Mouse (Mus musculus) urinary bladder, adult 18-20 months (tissue): ENCODE results near the gene Aldh4a1.

ENCODE experiments used
- DNase-seq, 2 experiments: peaks; one replicate each; pipeline ENCODE4 v3.0.0; 2022; ENCODE audit warnings: low spot score in 2 of 2, mixed read lengths in 2 of 2

Aldh4a1 gene

DNA sequence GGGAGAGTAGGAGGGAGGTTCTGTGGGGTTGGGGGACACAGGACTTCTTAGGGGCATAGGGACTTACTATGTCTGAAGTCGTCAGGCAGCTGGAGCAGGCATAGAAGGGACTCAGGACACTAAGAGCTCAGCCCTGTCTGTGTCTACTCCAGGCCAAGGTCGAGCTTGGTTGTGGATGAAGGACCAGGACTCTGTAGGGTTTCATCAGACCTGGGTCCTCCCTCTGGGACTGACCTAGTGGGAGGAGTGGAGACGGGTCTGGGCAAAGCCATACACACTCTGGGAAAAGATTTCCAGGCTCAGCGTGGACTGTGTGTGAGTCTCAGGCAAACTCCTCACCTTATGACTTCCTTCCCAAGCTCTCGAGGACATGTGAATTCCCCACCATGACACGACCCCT is 2.9 kb upstream of the Aldh4a1 start:
- no peak for DNase-seq

DNA sequence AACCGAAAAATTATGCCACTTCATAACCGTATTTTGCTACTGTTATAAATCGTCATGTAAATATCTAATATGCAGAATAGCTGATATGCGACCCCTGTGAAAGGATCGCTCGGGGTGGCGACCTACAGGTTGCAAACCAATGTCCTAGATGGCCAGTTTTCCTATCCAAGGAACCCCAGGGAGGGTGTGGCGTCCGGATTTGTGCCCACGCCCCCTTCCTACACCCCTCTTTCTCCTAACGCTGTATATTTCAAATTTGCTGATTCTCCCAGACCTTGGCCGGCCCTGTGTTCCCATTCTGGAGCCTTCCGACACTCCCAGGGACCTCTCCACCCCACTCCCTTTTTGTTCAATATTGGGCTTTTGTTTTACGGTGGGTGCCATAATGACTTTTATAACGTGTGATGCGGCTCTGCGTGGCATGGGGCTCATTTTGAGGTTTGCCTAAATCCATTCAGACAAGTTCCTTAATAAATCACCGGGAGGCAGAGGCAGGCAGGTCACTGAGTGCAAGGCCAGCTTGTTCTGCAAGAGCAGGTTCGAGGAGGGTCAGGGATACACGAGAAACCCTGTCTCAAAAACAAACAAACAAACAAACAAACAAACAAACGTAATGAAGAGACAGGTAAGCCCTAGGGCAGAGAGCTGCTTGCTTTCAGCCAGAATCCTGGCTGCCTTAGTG is 909 bp downstream of the Aldh4a1 start:
- no peak for DNase-seq

- no peak for DNase-seq
Measured at GRCm38 (mm10) chr4:139624116-139624489, 1.4 kb downstream of the Aldh4a1 start.

- peak in 1 of 2 experiments; percentile 42 for DNase-seq
Measured at GRCm38 (mm10) chr4:139624706-139625105, 2.0 kb downstream of the Aldh4a1 start.

DNA sequence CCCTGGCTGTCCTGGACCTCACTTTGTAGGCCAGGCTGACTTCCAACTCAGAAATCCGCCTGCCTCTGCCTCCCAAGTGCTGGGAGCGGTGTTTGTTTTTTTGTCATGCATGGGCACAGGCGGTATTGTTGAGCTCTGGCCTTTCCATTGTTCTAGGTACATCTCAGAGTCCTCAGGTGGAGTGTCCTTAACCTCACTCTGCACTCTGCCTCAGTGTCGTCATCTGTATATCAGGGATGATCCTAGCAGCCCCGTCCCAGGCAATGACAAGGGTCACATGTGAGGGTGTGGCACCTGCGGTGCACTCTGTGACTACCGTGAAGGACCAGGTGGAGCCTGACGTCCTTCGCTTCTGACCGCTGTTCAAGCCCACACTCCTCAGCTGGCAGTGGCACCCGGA is 4.7 kb downstream of the Aldh4a1 start:
- no peak for DNase-seq

- no peak for DNase-seq
Measured at GRCm38 (mm10) chr4:139630171-139630570, 7.5 kb downstream of the Aldh4a1 start.

DNA sequence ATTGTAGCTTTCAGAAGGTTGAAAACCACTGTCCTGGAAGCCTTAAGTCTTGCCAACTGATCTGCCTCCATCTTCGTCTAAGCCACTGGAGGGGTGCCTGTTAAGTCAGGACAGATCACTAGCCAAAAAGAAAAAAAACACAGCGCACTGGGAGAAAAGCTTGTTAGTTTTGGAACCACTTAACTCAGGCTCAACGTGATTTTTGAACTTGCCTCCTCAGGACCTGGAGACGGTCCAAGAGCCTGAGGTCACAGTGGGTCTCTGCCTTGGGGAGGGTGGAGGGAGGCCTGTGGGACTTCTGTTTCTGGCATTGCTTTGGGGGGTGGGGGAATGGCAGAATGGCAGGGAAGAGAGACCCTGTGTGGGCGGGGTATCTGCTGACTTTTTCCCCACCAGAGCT is 8.5 kb downstream of the Aldh4a1 start:
- DNase-seq: no peak

GRCm38 (mm10) chr4:139631569-139632253 is 9.0 kb downstream of the Aldh4a1 start:
- no peak for DNase-seq

DNA sequence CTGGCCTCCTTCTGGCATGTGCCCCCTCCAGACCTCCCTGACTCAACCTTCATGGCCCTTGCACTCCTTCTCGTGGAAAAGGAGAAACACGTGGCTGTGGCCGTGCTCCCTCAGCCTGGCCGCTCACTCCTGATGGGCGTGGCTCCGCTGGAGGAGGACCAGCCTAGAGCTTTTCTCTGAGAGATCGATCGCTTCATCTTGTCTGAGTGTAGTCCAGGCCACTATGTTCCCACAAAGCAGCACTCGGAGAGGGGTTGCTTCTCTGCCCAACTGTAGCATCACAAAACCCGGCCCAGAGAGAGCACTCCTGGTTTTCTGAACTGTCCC is 9.6 kb downstream of the Aldh4a1 start:
- DNase-seq: no peak

DNA sequence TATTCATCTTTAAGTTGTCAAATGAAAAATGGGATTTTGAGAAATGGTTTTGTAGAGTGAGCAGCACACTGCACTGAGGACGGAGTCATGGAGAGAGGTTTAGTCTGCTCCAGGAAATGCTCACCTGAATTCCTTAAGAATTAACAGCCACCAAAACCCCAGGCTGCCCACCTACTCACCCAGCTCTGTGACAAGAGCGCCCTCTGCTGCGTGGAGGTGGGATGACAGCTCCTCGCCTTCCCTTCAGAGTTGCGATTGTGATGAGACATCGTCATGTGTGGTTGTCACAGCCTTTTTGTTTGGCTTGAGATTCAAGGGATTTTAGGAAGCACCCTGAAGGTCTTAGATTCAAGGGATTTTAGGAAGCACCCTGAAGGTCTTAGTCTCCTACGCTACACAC is 13.7 kb downstream of the Aldh4a1 start:
- peak in 1 of 2 experiments; percentile 70 for DNase-seq

DNA sequence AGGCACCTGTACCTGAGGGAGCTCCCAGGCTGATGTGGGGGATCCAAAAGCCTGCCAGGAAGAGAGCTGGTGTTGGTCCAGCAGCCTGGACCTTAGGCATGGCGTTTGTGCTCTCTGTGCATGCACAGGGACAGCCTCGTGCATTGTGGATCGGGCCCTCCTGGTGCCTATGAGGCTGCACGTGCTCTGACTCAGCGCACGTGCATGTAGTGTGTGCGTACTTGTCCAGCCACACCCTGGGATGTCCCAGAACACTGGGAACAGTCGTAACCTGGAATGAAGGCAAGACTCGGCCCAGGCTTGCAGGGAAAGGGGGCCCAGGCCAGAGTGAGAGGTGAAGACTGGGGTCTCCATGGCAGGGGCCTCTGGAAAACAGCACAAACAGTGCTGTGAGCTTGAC is 15.2 kb downstream of the Aldh4a1 start:
- DNase-seq: peak in 1 of 2 experiments; percentile 31

GRCm38 (mm10) chr4:139638356-139638755 is 15.7 kb downstream of the Aldh4a1 start:
- no peak for DNase-seq

- DNase-seq: no peak
Measured at GRCm38 (mm10) chr4:139639801-139640200, 17.1 kb downstream of the Aldh4a1 start.

DNA sequence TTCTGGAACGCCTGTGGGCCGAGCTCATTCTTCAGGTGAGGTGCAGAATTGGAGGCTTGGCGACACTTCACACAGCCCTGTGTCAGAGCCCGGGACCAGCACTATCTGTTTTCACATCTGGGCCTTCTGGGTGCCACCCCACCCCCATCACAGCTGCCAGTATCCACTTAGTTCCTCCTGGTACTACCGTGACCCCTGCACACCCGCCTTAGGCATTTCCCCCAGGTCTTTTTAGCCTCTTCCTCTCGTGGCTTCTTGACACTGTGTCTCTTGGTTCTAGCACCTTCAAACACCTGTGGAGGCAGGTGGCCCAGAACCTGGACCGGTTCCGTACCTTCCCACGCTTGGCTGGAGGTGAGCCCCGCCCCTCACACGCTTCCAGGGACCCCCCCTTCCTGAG is 17.7 kb downstream of the Aldh4a1 start:
- DNase-seq: no peak

DNA sequence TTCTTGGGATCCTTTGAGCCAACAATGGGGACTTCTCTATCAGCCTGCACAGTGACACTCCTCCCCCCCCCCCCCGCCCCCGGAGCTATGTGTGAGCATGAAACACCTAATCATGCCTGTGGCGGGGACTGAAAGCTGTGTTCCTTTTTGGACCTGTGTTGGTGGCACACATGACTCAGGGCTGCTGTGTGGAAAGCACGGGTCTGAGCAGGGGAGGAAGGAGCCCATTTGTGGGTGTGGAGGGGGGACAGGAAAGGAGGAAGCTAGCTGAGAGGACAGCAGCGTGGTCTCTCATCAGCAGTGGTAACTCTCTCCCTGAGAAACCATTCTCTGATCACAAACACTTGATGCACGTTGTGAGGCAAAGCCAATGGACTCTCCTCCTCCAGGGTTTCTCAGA is 18.1 kb downstream of the Aldh4a1 start:
- no peak for DNase-seq

GRCm38 (mm10) chr4:139641829-139642425 is 19.3 kb downstream of the Aldh4a1 start:
- no peak for DNase-seq

DNA sequence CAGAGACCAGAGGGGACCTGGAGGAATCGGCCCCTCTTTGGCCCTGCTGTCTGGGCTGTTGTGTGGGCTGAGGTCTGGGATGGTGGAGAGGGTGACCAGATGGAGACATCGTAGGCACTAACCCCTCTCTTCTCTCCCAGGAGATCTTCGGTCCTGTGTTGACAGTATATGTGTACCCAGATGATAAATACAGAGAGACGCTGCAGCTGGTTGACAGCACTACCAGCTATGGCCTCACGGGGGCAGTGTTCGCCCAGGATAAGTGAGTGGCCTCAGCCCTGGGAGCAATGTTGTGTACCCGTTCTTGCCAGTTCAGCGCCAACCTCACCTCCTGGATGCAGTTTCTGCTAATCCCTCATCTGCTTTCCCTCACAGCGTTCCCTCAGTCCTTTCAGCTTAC is 21.3 kb downstream of the Aldh4a1 start:
- peak in 1 of 2 experiments; percentile 65 for DNase-seq

DNA sequence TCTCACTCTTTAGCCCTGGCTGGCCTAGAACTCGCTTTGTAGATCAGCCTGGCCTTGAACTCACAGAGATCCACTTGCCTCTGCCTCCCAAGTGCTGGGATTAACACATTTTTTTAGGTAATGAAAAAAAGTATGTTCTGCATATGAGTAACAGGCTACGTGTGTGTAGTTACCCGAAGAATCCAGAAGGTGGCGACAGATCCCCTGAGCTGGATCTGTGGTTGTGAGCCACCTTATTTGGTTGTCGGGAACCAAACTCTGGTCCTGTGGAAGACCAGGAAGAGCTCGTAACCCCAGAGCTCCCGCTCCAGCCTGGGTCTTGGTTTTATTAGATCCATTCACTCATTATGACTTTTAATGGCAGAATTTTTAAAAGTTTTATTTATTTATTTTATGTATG is 24.2 kb downstream of the Aldh4a1 start:
- no peak for DNase-seq

DNA sequence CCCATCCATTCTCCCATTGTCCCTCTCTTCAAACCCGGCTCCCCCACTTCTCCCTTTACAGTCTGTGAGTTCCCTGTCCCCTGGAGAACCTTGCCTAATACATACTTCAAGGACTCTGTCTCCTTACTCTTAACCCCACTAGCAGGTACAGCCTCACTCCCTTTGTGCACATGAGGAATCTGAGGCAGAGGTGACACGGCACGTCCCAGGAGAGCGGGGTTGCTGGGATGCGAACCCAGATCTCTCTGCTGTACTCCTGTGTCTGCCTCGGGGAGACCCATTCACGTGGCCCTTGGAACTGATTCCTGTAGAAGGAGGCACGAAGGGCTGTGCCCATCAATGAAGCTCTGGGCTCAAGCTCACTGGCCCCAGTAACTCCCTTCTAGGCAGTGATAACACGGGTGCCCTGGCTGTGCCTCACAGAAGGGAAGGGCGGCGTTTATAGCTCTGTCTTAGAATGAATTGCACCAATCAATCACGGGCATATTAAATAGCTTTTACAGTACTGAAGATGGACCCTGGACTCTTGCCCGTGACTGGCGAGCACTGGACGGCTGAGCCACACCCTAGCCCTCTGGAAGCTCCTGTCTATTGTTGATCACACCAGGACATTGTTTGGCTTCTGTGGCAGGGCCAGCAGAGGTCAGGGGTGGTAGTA is 27.5 kb downstream of the Aldh4a1 start:
- DNase-seq: no peak

- no peak for DNase-seq
Measured at GRCm38 (mm10) chr4:139650907-139651306, 28.2 kb downstream of the Aldh4a1 start.

DNA sequence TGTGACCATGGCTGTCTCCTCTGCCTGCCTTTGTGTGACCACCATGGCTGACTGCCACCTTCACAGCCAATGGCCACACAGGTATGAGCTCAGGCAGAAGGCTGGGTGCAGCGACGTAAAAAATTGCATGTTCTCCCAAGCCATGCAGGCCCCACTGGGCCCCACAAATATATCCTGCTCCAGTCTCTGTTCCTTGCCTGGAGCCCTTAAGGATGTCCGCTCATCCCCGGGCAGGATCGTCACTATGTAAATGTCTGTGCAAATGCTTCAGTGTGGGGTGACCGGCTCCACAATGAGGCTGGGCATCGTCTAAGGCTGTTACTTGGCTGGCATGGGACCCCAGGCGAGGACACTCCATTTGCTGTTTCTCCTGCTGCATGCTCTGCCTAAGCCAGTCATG is 30.6 kb downstream of the Aldh4a1 start, which contains the start of gene Tas1r2:
Gene Tas1r2 (plus strand): TSS at position 301 of the 400 bp plus-strand sequence.
- DNase-seq: no peak

DNA sequence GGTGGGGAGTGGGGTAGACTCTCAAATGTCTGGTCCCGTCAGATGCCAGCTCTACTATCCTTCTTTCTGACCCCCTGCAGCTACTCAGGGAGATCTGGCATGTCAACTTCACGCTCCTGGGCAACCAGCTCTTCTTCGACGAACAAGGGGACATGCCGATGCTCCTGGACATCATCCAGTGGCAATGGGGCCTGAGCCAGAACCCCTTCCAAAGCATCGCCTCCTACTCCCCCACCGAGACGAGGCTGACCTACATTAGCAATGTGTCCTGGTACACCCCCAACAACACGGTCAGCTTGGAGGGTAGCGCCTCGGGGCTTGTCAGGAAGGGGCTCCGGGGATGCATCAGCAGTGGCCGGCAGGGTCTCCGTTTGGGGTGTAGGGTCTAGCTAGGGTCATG is 39.2 kb downstream of the Aldh4a1 start:
- DNase-seq: no peak

- no peak for DNase-seq
Measured at GRCm38 (mm10) chr4:139667632-139668031, 45.0 kb downstream of the Aldh4a1 start.
